Comparison of ENCODE assay signal across 11 mouse cellular contexts in the genomic region with DNA sequence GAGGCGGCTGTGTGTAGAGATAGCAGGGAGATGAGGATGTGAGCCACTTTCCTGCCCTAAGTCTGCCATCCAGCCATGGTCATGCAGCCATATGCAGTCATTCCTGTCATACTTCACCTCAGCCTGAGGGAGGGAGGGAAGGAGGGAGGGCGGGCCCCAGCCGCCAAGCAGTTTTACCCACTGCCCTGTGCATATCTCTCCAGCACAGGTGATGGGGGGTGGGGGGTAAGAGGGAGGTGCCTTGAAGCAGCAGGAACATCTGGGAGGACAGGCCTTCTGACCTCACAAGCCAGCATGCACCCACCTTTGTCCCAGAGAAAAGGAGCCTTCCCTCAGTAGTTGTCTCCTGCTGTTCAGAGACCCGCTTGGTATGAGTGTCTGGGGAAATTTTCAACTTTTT. TPM values are rescaled to one million over a fixed set of nuclear protein-coding genes. Genes with fewer than 3 reads are reported as not detected.
A peak's percentile ranks its signal among the peaks of the same experiment; 100 is the strongest.
DNase-seq lines count a peak whose midpoint lies in the region; ATAC-seq and TF ChIP-seq lines count a peak whose summit lies in the region.
"Had no signal": no experiment of that assay in that cellular context is flagged by ENCODE, and none has a peak within 500 bp of the region (broad histone marks: within the 10 kb centered on the region; RNA-seq: fewer than 3 reads in every experiment).

No protein-coding gene starts in this region.

- H3K9ac ChIP-seq in liver, postnatal 0 days (replicated peaks), result peak overlapping the region; percentile 66

- no peaks in the 10 kb centered on the region for H3K9me3 ChIP-seq in liver, postnatal 0 days (ENCODE audit: low read length)

- peak; percentile 83 for DNase-seq in heart, adult 11 months
- DNase-seq in heart, postnatal 14 days, result no peak
- peak; percentile 19 for DNase-seq in 416B (ENCODE audit: low read depth)
- peak; percentile 85 for DNase-seq in liver, postnatal 0 days
- DNase-seq in left cerebral cortex, postnatal 14 days (ENCODE audit: low spot score in 2 of 2), result no peak
- no peak for DNase-seq in right cerebral cortex, postnatal 25 days
- DNase-seq in lung, adult 2 months, result no peak
- DNase-seq: adrenal gland, adult 8-10 months; cerebellum, adult 18-20 months; lung, postnatal 4 days had no signal

- intact Hi-C loops in heart, postnatal 14 days (cut with DNase I), result no loop called here
- intact Hi-C loops in left cerebral cortex, postnatal 14 days (cut with DNase I), result no loop called here

- peak overlapping the region; percentile 62 for H3K4me2 ChIP-seq in liver, postnatal 0 days (ENCODE audit: low read depth, low read length)

- H3K4me1 ChIP-seq in liver, postnatal 0 days (ENCODE audit: insufficient read depth), result peaks cover 27% of the 10 kb centered on the region
- peaks cover 6% of the 10 kb centered on the region; the same call in 1 of the 2 replicates for H3K4me1 ChIP-seq in lung, adult 2 months (ENCODE audit: control insufficient read depth, insufficient read depth, low read length)

- TF ChIP-seq CTCF in liver, postnatal 0 days (IDR thresholded peaks at IDR 0.05; ENCODE audit: low read depth), result no peak
- no peak for TF ChIP-seq CTCF in lung, adult 2 months (IDR thresholded peaks at IDR 0.05; ENCODE audit: insufficient read depth, low read length)

- WGBS in liver, postnatal 0 days (ENCODE audit: insufficient replicate concordance), result 45% methylated on average over 4 of the region's 4 CpGs
- WGBS in lung, adult 2 months, result 81% methylated on average over 4 of the region's 4 CpGs

- peak overlapping the region; percentile 23; the same call in 1 of the 2 replicates for H3K4me3 ChIP-seq in liver, postnatal 0 days (ENCODE audit: low read depth, low read length)
- H3K4me3 ChIP-seq in lung, adult 2 months (replicated peaks; ENCODE audit: extremely low read depth, low read depth, low read length), result no peak overlapping the region

- no peaks in the 10 kb centered on the region for H3K27me3 ChIP-seq in liver, postnatal 0 days (ENCODE audit: insufficient read depth, low read length)

- 0 out of 2 replicates have a peak, but pooled peaks cover 3% of the 10 kb centered on the region for H3K36me3 ChIP-seq in liver, postnatal 0 days (replicated peaks; ENCODE audit: insufficient read depth, low read length)

- peak; percentile 45; the same call in 1 of the 2 replicates for ATAC-seq in common myeloid progenitor, adult 5-6 weeks (replicated peaks; ENCODE audit: low read depth, poor library complexity, severe bottlenecking)
- ATAC-seq in liver, postnatal 0 days, result peak; percentile 84

- TF ChIP-seq POLR2A in lung, adult 2 months (IDR thresholded peaks at IDR 0.05; ENCODE audit: borderline replicate concordance, extremely low read depth, low read depth, low read length), result no peak

- peak overlapping the region; percentile 90 for H3K27ac ChIP-seq in liver, postnatal 0 days (ENCODE audit: low read depth)

- peak; percentile 95 for TF ChIP-seq EP300 in liver, postnatal 0 days (IDR thresholded peaks at IDR 0.05; ENCODE audit: low read depth)

RNA-seq across cellular contexts. Expression of gene Wdr26, which starts 4.5 kb away (rescaled TPM):
- 100 to 1,000 TPM; 127 to 134 TPM for total RNA-seq in heart, postnatal 14 days (2021)
- 107 and 130 TPM in 2 replicates for total RNA-seq in common myeloid progenitor, adult 5-6 weeks (2017)
- 39.4 and 40.1 TPM in 2 replicates for polyA plus RNA-seq in liver, postnatal 0 days (2015; fragmentation: Nextera tagmentation; extraction: Ambion mirVana)
- total RNA-seq in left cerebral cortex, postnatal 14 days (2021), result 100 to 1,000 TPM; 119 to 126 TPM
- polyA plus RNA-seq in lung, adult 2 months (2012; rRNA removed), result 35.9 and 43.9 TPM in 2 replicates

Comparison
In these comparisons a context has a peak if more than half of its experiments do, and no peak if none do; other contexts are left out.
1. DNase-seq: peak in heart, adult 11 months (single experiment), 416B (single experiment) and liver, postnatal 0 days (single experiment); none in heart, postnatal 14 days (0 of 2), left cerebral cortex, postnatal 14 days (0 of 2), right cerebral cortex, postnatal 25 days (single experiment) and lung, adult 2 months (single experiment).